In genomic region chr19:55166741-55167140, GRCm38 (mm10) we compare ENCODE assay signal across 29 mouse cellular contexts. TPM values are rescaled to one million over a fixed set of nuclear protein-coding genes. Genes with fewer than 3 reads are reported as not detected.
"Had no signal": no experiment of that assay in that cellular context is flagged by ENCODE, and none has a peak within 500 bp of the region (broad histone marks: within the 10 kb centered on the region; RNA-seq: fewer than 3 reads in every experiment).

No protein-coding gene starts in this region.

- H3K27me3 ChIP-seq: heart, embryonic 13.5 days; heart, embryonic 15.5 days; hindbrain, embryonic 13.5 days; hindbrain, embryonic 15.5 days; limb, embryonic 13.5 days; limb, embryonic 15.5 days; liver, embryonic 13.5 days; liver, embryonic 15.5 days had no signal

- H3K36me3 ChIP-seq: heart, embryonic 13.5 days; heart, embryonic 15.5 days; hindbrain, embryonic 13.5 days; hindbrain, embryonic 15.5 days; limb, embryonic 13.5 days; limb, embryonic 15.5 days; liver, embryonic 13.5 days; liver, embryonic 15.5 days had no signal

- H3K4me3 ChIP-seq: heart, adult 2 months; heart, embryonic 13.5 days; heart, embryonic 15.5 days; hindbrain, embryonic 13.5 days; hindbrain, embryonic 15.5 days; limb, embryonic 13.5 days; limb, embryonic 15.5 days; liver, embryonic 13.5 days; liver, embryonic 15.5 days had no signal

- H3K9me3 ChIP-seq: heart, embryonic 15.5 days; hindbrain, embryonic 15.5 days; limb, embryonic 15.5 days; liver, embryonic 15.5 days had no signal

- H3K9ac ChIP-seq: heart, embryonic 13.5 days; heart, embryonic 15.5 days; hindbrain, embryonic 13.5 days; hindbrain, embryonic 15.5 days; limb, embryonic 13.5 days; limb, embryonic 15.5 days; liver, embryonic 13.5 days; liver, embryonic 15.5 days had no signal

- DNase-seq: gastrocnemius, postnatal 14 days; gastrocnemius, postnatal 36 days; heart, adult 11 months; heart, adult 2 months; heart, postnatal 14 days; heart, postnatal 36 days; kidney, adult 11 months; kidney, postnatal 14 days; kidney, postnatal 36 days; layer of hippocampus, adult 9-11 months; layer of hippocampus, postnatal 36 days; left cerebral cortex, postnatal 4 days; liver, embryonic 13.5 days had no signal

- H3K4me2 ChIP-seq: heart, embryonic 11.5 days; heart, embryonic 13.5 days; heart, embryonic 15.5 days; hindbrain, embryonic 13.5 days; hindbrain, embryonic 15.5 days; limb, embryonic 13.5 days; limb, embryonic 15.5 days; liver, embryonic 13.5 days; liver, embryonic 15.5 days had no signal

- ATAC-seq: hindbrain, postnatal 0 days; intestine, embryonic 16.5 days had no signal

- H3K27ac ChIP-seq: heart, adult 2 months; heart, embryonic 13.5 days; heart, embryonic 15.5 days; hindbrain, embryonic 13.5 days; hindbrain, embryonic 15.5 days; hindbrain, postnatal 0 days; limb, embryonic 13.5 days; limb, embryonic 15.5 days; liver, embryonic 13.5 days; liver, embryonic 15.5 days had no signal

- H3K4me1 ChIP-seq: heart, embryonic 13.5 days; heart, embryonic 15.5 days; hindbrain, embryonic 13.5 days; hindbrain, embryonic 15.5 days; limb, embryonic 13.5 days; limb, embryonic 15.5 days; liver, embryonic 15.5 days had no signal

RNA-seq across cellular contexts. Expression of gene Tectb, which starts 13.8 kb away (rescaled TPM):
- polyA plus RNA-seq: heart, embryonic 11.5 days; heart, embryonic 13.5 days; heart, embryonic 15.5 days; hindbrain, embryonic 11.5 days; intestine, embryonic 14.5 days; kidney, embryonic 14.5 days; kidney, embryonic 16.5 days; large intestine, adult 2 months; limb, embryonic 11.5 days; limb, embryonic 13.5 days; limb, embryonic 15.5 days; liver, embryonic 13.5 days had no signal
